Mouse (Mus musculus) liver, embryonic 14.5 days (tissue): Measurements from ENCODE around the gene Exoc6b.

Source experiments
- CTCF ChIP-seq: IDR thresholded peaks from 2 replicates; pipeline ENCODE4 v1.5.1; 2016; ENCODE audit warnings: antibody characterized with exemption, low read depth, control low read depth
- EP300 ChIP-seq: IDR thresholded peaks from 2 replicates; pipeline ENCODE4 v1.6.1; 2016; ENCODE audit warnings: antibody characterized with exemption, low read depth

DNA sequence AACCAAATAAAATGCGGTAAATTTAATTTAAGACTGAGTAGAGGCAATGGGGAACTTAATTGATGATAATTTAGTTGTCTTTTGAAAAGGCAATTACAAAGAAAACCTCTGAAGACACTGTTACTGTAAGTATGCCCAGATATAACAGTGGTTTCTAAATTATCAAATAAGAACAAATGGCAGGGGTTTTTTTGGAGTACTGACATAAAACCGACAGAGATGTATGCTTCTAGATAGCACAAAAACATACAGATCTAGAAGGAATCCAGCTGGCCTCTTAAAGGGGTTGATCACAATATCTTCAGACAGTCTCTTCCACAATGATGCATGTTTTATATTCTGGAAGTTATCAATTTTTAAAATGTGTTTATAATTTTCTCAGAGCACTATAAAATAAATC, 123.2 kb downstream of the Exoc6b start:
- TF ChIP-seq CTCF, result no peak
- no peak for TF ChIP-seq EP300
